Mouse (Mus musculus): Measurements from ENCODE around the gene Spaca4. TPM values are rescaled to one million over a fixed set of nuclear protein-coding genes. Genes with fewer than 3 reads are reported as not detected.
A peak's percentile ranks its signal among the peaks of the same experiment; 100 is the strongest.

Spaca4 gene
- total and polyA plus RNA-seq, 3 experiments, result not detected

DNA sequence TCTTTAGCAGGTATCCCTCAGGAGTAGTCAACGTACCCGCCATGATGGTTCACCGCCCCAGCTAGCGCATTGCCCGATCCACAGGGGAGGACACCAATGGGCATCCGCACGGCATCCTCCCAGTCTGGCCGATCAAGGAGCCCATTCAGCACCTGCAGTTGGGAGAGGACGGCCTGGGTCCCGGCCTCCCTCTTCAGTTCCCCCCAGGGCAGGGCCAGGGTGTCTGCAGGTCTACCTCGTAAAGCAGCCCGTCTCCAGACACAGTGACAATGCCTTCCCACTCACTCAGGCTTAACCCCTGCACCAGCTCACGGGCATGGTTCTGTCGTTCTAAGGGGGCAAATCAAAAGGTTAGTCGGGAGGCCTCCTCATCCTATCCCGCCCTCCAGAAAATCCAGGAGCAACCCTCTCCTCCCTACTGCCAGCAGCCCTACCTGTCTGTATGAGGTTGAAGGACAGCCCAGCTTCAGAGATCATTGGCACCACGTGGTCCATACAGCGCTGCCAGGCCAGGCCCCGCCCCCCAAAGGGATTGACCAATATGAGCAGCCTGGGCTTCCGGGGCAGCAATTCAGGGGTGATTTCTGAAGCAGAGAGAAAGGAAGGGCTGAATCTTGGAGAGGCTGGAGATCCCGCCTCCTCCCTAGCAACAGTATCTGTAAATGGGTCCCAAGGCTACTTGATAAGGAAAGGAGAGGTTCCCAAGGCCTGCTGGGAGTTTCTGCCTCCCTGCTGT, 13.4 kb downstream of the Spaca4 start:
- DNase-seq, result peak; percentile 90

DNA sequence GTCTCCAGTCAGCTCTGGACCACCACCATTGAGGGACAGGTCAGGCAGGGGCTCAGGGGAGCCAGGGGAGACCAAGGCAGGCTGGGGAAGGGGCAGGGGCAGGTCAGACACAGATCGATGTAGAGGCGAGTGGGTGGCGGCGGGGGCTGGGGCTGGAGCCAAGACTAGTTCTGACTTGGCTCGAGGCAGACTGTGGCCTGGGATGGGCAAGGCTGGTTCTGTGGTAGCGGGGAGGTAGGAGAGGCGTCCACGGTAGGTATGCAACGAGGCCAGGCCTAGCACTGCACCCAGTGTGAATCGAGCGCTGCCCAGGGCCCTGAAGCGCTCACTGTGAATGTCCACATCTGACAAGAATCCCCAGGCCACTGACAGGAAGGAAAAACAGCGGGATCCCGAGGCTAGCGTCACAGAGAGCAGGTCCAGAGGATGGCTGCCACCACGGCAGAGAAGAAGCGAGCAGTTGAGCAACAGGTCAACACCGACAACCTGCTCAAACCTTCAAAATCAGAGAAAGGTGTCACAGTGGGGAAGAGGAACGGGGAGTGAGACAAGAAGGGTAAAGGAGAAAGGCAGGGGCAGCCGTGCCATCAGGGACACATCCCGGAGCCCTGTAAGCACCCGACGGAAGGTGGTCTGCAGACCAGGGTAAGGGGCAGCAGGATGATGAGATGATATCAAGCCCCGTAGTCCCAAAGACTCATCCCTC, 14.1 kb downstream of the Spaca4 start:
- no peak for DNase-seq

DNA sequence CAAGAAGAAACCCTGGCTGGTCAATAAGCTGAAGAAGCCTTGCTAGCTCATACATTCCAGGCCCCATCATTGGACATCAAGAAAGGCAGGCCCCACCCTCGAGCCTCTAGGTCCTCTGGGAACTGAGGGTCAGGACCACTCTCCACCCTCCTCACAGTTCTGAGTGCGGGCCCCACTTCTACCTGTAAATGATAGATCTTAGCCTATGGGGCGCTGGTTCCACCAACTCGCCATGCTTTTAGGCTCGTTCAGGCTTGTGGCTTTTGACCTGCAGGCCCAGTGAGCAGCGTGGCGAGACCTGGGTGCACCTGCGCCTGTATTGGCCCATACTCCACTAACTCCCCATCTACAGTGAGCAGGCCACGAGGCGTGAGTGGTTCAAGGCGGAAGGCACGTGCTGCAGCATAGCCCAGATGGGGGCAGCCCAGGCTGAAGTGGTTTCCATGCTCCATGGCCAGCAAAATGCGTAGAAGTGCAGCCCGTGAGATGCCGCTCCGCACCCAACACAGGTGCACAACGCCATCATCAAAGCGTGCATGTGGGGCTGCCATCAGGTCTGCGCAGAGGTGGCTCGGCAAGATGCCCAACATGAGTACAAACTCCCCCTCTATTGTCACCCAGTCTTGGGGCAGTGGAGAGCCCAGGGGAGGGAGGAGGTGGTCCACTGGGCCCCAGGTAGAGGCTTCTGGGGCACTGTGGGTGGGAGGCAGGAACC, 15.0 kb downstream of the Spaca4 start:
- DNase-seq, result peak; percentile 43

DNA sequence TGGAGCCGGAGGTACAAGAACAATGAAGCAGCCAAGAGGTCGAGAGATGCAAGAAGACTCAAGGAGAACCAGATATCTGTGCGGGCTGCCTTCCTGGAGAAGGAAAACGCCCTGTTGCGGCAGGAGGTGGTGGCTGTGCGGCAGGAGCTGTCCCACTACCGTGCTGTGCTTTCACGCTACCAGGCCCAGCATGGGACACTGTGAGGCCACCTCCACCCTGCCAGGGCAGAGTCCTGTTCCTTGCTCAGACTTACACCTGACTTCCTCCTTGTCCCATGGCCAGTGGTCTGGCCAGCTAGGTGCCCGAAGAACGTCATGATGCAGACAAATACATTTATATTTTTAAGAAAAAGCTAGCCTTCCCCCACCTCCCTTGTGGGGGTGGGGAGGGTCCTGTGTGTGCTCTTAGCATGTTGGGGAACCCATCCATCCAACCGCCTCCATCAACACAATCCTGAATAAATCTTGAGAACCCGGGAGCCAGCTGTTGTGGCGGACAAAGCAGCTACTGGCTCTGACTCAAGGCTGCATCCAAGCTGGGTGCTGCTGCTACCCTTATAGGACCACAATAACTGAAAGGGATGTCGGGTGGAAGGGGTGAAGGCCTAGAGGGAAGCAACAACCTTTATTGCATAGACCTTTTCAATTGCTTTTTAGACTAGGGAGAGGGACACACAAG, 15.8 kb downstream of the Spaca4 start:
- peak; percentile 35 for DNase-seq

DNA sequence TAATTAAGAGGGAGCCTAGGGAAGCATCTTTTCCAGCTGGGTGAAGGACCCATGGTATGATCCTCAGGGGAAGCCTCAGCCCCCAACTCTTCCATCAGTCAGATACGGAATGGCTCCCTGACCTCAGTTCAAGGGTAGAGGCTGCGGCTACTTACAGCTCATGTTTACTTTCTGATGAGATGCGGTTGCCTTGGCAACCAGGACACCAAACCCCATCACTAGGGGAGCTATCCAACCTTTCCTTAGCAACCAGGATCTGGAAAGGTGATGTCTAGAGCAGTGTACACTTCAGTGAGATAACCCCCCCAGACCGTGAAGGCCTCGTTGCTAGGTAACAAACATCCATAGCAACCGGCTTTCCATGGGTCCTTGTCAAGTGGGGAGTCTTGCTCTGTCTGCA, 16.6 kb downstream of the Spaca4 start:
- DNase-seq, result peak; percentile 41

DNA sequence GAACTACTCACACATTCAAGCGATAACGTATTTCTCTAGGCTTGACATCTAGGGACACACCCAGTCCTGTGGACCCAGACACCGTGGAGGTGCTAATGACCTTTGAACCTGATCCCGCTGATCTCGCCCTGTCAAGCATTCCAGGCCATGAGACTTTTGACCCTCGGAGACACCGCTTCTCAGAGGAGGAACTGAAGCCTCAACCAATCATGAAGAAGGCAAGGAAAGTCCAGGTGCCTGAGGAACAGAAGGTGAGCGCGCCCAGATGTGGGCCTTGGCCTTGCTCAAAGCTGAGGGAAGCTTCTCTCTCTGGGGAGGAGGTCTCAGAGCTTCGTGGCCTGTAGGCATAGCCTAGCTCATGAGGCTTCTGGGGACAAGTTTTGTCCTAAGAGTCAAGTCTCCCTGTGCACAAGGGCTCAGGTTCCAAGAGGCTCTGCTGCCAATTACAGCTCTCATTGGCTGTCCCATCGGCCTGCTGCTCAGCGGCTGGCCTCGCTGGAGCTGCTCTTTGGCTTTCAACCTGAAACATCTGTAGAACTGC, 17.3 kb downstream of the Spaca4 start:
- peak; percentile 60 for DNase-seq

DNA sequence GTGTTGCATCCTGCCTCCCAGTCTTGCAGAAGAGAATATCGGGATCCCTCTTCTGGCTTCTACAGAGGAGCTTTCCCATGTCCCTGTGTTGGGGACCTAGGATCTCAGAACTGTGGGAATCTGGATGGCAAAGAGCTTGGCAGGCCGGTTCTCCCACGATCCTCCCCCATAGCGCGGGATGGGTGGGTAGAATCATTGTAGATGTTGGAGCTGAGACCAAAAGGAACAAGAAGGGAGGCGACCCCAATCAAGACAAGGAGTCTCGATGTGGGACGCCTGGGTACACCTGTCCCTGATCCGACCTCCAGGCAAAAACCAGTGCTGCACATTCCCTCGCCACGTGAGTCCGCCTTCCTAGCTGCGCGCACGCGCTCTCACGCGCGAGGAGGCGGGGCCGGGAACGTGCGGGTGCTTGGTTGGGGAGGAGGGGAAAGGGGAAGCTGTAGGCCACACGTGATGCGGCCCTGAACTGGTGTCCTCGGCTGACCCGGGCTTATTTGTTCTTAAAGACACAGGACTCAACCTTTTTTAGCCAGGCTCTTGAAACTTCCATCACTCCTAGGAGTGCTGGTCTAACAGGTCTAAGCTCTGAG, 18.1 kb downstream of the Spaca4 start:
- peak; percentile 98 for DNase-seq

DNA sequence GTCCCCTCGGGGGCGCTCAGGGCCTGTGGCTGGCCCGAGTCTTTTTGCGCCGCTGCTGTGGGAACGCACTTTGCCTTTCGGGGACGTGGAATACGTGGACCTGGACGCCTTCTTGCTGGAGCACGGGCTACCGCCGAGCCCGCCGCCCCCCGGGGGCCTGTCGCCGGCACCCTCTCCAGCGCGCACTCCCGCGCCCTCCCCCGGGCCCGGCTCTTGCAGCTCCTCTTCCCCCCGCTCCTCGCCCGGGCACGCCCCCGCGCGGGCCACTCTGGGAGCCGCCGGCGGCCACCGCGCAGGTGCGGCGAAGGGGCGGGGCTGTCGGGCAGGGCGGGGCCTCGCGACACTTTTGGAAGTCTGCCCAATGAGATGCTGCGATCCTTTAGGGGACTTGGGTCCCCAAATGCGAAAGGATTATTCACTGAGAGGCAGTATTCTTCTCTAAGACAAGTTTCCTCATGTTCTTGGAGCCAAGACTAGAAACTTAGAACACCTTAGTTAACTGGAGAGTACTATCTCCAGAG, 18.8 kb downstream of the Spaca4 start:
- DNase-seq, result peak; percentile 93

DNA sequence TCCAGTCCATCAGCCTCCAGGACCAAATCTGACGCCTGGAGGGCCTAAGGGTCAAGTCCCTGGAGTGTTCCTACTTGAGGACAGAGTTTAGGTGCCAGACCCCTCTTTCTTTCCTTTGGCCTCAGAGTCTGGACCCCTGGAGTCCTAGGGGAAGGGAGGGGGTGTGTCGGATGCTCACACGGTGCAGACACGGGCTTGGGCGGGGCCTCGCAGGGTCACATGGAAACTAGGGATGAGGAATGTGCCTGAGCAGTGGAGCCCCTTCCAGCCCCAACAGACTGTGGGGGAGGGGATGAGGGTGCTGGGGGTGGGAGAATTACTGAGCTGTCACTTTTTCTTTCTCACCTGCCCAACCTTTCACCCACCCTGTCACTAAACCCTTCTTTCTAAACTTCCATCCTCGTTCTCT, 19.7 kb downstream of the Spaca4 start:
- peak; percentile 91 for DNase-seq

DNA sequence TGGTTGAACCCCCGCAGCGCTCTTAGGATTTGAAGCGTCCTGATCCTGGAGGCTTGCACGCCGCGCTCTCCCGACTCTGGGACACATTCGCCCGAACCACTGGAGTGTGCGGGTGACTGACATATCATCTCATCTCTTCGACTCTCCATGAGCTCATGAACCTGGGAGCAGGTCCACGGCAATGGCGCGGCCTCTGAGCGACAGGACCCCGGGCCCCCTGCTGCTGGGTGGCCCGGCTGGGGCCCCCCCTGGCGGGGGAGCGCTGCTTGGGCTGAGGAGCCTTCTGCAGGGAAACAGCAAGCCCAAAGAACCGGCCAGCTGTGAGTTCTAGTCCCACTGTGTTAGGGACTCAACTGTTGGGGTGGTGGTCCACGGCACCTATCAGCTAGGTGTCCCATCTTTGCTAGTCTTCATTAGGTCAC, 20.2 kb downstream of the Spaca4 start:
- no peak for DNase-seq

DNA sequence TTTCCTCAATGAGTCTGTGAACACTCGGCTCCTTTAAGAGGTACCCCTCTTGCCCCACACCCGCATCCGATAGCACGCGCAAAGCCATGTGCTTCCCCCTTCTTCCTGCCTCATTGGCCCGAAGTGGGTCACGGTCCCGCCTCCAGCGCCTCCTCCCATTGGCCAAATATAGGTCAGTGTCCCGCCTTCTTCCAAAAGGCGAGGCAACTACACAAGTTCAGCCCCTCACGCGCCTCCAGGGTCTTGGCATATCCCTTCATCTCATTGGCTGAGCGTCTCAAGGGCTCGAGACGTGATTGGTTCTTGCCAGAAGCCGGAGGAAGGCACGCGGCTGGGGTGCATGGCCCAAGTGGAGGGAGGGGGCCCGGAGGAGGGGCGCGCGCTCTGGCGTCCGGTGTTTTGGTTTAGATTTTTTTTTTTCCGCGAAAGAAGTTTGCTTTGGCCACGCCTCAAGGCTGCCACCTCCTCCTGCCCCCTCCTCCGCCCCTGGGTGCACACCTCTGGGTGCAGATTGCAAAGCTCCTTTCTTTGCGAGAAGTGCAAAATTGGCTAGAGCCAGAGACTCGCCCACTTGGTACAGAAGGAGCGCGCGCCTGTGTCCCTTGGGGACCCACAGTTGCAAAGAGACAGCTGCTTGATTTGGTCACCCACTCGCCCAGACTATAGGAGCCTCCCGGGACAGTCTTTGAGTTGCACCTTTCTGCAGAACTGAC, 20.7 kb downstream of the Spaca4 start, which contains the start of gene Dbp:
Gene Dbp, plus strand, starts transcription at position 359 of the 713 bp plus-strand sequence.
- peak; percentile 100 for DNase-seq

DNA sequence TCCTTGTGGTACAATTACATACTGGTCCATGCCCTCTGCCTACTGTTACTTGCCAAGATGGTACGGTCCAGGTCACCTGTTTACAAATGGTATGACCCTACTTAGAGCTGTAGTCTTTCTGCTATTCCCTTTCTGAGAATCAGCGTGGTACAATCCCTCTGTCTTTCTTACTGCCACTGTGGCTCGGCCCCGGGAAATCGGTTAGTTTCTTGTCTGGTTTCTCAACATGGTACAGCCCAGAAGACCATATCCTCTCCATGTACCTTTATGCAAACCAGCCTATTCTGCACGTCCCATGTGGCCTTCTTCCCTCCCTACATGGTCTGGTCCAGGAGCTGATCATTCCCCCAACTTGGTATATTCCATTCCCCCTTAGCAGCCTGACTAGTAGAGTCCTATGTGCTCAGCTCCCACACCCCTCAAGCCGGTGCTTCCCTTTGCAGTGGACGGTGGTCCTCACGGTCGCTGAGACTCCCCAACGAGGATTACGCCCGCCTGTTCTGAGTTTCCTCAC, 21.5 kb downstream of the Spaca4 start:
- peak; percentile 75 for DNase-seq

DNA sequence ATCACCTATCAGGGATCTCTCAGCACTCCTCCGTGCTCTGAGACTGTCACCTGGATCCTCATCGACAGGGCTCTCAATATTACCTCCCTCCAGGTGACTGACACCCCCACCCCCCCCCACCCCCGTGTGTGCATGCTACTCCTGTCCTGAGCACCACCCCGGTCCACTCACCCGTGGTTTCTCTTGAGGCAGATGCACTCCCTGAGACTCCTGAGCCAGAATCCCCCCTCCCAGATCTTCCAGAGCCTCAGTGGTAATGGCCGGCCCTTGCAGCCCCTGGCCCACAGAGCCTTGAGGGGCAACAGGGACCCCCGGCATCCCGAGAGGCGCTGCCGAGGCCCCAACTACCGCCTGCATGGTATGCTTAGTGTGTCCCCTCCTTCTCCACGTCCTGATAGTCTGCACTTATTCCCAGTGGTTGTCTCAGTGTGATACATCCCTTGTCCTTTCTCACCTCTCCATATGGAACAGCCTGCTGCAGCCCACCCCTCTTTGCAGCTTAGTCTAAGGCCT, 22.0 kb downstream of the Spaca4 start:
- DNase-seq, result no peak

DNA sequence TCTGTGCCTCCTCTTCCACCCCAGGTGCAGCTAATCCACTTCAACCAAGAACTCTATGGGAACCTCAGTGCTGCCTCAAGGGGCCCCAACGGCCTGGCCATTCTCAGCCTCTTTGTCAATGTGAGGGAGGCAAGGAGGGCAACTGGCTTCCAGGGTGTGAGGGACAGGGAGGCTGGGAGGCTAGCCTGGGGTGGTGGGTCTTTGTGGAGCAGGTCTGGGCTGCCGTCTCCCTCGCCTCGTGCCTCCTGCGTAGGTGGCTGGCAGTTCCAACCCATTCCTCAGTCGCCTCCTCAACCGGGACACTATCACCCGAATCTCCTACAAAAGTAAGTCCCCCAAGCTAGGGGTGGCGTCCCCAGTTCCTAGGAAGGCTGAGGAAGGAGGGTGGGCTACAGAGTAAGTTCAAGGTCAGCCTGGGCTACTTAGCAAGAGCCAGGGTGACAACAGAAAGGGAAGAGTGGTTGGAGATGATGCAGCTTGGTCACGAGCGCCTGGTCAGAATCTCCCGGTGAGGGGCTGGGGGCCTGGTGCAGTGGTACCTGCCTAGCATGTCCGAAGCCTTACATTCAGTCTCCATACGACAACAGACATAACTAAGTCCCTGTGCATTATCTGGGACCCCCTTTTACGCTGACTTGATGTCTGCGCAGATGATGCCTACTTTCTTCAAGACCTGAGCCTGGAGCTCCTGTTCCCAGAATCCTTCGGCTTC, 22.6 kb downstream of the Spaca4 start:
- no peak for DNase-seq

DNA sequence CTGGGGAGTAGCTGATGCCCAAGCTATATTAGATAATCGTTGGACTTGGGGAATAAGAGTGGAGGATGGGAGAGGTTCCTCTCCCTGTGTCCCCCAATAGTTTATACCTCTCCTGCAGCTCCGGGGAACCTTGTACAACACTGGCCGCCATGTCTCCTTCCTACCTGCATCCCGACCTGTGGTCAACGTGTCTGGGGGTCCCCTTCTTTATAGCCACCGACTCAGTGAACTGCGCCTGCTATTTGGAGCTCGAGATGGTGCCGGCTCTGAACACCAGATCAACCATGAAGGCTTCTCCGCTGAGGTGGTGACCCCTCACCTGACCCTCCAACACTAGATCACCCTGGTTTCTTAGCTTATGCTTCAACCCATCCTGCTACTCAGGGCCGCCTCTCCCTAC, 23.3 kb downstream of the Spaca4 start:
- no peak for DNase-seq

DNA sequence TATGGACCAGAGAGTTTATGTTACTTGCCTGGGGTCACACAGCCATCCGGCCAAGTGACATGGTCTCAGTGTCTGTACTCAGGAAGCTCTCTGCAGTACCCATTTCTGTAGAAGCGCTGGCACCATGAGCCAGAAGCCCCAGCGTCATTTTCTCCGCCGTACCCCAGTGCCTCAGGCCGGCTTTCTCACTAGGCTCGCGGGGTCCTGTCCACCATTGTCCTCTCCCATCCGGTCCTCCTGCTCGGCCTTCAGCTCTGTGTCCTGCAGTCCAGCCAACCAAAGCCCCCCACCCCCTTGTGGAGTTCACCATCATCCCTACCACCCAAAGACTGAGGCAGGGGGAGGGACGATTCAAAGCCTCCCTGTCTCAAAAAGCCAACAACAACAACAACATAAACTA, 24.0 kb downstream of the Spaca4 start:
- DNase-seq, result no peak

DNA sequence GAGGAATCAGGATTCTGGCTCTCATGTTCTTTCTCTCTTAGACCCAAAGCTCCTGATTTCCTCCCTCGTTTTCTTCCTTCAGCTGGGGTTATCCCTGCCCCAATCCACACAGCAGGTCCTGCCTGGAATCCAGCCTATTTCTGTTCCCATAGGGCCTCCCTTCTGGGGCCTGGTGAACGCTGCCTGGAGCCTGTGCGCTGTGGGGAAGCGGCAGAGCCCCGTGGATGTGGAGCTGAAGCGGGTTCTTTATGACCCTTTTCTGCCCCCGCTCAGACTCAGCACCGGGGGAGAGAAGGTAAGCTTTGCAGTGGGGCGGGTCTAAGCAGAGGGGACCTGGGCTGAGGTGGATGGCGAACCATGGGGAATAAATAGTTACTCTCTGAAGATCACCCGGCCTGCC, 24.5 kb downstream of the Spaca4 start:
- no peak for DNase-seq

DNA sequence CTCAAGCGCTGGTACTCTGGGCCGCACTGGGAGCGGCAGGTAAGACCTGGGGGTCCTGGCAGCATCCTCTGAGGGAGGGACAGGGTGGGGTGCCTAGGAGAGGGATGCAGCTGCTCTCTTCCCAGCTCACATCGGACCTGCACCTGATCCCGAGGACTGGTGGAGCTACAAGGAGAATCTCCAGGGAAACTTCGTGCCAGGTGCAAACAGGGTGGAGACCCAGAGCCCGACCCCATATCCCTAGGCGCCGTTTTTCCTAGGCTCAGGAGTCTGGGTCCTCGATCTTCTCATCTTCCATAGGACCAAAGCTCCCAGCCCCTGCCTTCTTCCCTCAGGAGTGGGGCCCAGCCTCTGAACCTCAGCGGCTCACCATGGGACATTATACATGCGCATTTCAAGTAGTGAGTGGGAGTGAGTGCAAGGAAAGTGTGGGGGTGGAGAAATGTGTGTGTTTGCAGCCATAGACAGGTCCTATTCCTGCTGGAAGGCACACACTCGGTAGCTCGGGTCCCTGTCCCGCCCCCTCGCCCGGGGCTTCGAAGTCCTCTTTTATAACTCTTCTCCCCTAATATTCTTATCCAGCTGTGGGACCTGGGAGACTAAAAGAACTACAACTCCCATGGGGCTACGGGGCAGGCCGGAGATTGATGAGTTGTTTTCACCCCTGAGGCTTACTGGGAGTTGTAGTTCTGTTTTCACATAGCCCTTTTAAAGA, 25.2 kb downstream of the Spaca4 start:
- DNase-seq, result peak; percentile 87

Data from adrenal gland, adult 2 months (tissue).